Mouse (Mus musculus): ENCODE measurements around the gene Mgst2. TPM values are rescaled to one million over a fixed set of nuclear protein-coding genes. Genes with fewer than 3 reads are reported as not detected.

Gene Mgst2
- polyA plus RNA-seq, 1 experiment from 2014 or later = 1.9 TPM

DNA sequence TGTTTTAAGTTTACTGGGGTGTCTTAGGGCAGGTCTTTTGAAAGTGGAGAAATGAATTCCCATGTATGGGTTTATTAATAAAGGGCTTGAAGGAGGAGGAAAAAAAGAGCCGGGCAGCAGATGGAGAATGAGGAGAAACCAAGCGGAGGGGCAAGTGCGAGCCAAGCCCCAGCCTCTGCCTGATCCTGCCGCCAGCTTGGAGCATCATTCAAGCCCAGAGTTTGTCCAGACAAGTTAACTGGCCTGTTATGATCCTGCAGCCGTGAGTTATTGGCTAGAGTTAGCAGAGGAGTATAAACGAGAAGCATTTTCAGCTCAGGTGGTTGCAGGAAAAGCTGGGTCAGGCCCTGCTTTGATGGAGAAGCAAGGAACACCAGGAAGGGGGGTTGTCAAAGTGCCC lies 26.2 kb downstream of the Mgst2 start:
- H3K4me3 ChIP-seq (ENCODE audit: low read depth, low read length) = no peak overlapping the region
- WGBS = 80% methylated on average over 6 of the region's 6 CpGs

DNA sequence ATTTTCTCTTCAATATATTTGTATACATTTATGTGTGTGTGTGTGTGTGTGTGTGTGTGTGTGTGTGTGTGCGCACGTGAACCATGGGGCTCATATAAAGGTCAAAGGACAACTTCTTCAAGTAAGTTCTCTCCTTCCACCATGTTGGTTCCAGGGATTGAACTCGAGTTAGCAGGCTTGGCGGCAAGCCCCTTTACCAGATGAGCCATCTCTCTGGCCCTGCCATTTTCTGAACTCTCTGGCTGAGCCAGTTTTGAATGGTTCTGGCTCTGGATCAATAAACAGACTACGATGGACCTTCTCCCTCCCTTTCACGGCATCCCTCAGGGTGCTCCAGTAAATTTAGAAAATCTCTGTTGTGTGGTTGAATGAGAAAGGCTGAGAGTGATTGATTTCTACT lies 26.6 kb downstream of the Mgst2 start:
- Histone ChIP-seq H3K9me3 (ENCODE audit: low read depth, low read length) (no peaks in the 10 kb centered on the region), H3K27me3 (ENCODE audit: insufficient read depth, low read length) (no peaks in the 10 kb centered on the region), H3K4me1 (ENCODE audit: insufficient read depth) (no peaks in the 10 kb centered on the region), H3K4me2 (no peak overlapping the region), H3K27ac (ENCODE audit: low read depth) (no peak overlapping the region), H3K9ac (no peak overlapping the region), H3K36me3 (ENCODE audit: insufficient read depth) (peaks cover 22% of the 10 kb centered on the region), H3K4me3 (ENCODE audit: low read depth, low read length) (no peak overlapping the region)
- no peak for ATAC-seq (ENCODE audit: insufficient read depth)
- WGBS = 78% methylated on average over 6 of the region's 6 CpGs
- no peak for TF ChIP-seq CTCF (IDR thresholded peaks at IDR 0.05; ENCODE audit: low read depth)
- DNase-seq = no peak

More for the DNA sequence above, 26.2 kb downstream of the Mgst2 start:
- ATAC-seq (ENCODE audit: insufficient read depth) (no peak), DNase-seq (no peak)
- Histone ChIP-seq H3K36me3 (ENCODE audit: insufficient read depth) (peaks cover 21% of the 10 kb centered on the region), H3K27ac (ENCODE audit: low read depth) (no peak overlapping the region), H3K4me2 (no peak overlapping the region), H3K4me1 (ENCODE audit: insufficient read depth) (no peaks in the 10 kb centered on the region), H3K27me3 (ENCODE audit: insufficient read depth, low read length) (no peaks in the 10 kb centered on the region), H3K9ac (no peak overlapping the region), H3K9me3 (ENCODE audit: low read depth, low read length) (no peaks in the 10 kb centered on the region)
- TF ChIP-seq CTCF (IDR thresholded peaks at IDR 0.05; ENCODE audit: low read depth) = no peak

DNA sequence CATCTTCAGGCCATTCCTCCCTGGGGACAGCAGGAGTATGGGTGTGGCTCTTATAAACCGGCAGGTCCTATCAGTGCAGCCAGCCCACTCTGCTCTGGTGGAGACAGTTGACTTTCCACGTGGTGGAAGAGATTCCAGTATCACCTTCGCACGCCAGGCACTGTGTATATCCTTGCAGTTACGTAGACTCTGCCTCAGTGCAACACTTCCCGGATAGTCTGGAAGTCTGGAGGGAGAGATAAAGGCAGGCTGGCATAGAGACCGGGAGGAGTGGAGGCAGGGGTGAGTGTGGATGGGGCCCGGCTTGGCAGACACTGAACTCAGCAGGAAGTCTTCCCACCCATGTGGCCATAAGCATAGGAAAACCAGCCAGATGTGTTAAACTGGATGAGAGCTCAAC lies 28.6 kb downstream of the Mgst2 start:
- WGBS = 74% methylated on average over 8 of the region's 8 CpGs

DNA sequence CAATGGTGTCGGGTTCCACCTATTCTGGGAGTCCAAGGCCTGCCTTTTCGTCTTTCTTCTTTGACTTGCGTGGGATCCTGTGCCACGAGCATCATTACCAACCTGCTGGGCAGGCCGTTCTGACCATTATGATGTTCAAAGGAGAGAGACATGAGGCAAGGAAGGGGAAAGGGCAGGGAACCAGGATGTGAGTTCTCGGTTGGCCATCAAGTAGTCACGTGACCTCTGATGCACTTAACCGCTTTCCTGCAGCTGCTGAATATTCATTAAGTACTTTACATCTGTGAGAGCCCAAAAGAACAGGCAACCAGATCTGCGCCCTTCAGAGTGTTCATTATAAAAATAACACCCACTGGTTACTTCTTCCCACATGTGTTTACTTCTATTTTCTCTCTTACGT lies 33.0 kb downstream of the Mgst2 start:
- no peak for ATAC-seq (ENCODE audit: insufficient read depth)
- Histone ChIP-seq H3K9ac (no peak overlapping the region), H3K27ac (ENCODE audit: low read depth) (no peak overlapping the region), H3K4me3 (ENCODE audit: low read depth, low read length) (no peak overlapping the region), H3K4me1 (ENCODE audit: insufficient read depth) (no peaks in the 10 kb centered on the region), H3K9me3 (ENCODE audit: low read depth, low read length) (no peaks in the 10 kb centered on the region), H3K4me2 (no peak overlapping the region), H3K27me3 (ENCODE audit: insufficient read depth, low read length) (no peaks in the 10 kb centered on the region), H3K36me3 (ENCODE audit: insufficient read depth) (peaks cover 27% of the 10 kb centered on the region)
- no peak for TF ChIP-seq CTCF (IDR thresholded peaks at IDR 0.05; ENCODE audit: low read depth)
- no peak for DNase-seq
- WGBS = 86% methylated on average over 10 of the region's 10 CpGs

More for the DNA sequence above, 28.6 kb downstream of the Mgst2 start:
- Histone ChIP-seq H3K27ac (ENCODE audit: low read depth) (no peak overlapping the region), H3K4me1 (ENCODE audit: insufficient read depth) (no peaks in the 10 kb centered on the region), H3K27me3 (ENCODE audit: insufficient read depth, low read length) (no peaks in the 10 kb centered on the region), H3K9me3 (ENCODE audit: low read depth, low read length) (no peaks in the 10 kb centered on the region), H3K4me3 (ENCODE audit: low read depth, low read length) (no peak overlapping the region), H3K9ac (no peak overlapping the region), H3K36me3 (ENCODE audit: insufficient read depth) (peaks cover 27% of the 10 kb centered on the region), H3K4me2 (no peak overlapping the region)
- TF ChIP-seq CTCF (IDR thresholded peaks at IDR 0.05; ENCODE audit: low read depth) = no peak
- ATAC-seq (ENCODE audit: insufficient read depth) (no peak), DNase-seq (no peak)

DNA sequence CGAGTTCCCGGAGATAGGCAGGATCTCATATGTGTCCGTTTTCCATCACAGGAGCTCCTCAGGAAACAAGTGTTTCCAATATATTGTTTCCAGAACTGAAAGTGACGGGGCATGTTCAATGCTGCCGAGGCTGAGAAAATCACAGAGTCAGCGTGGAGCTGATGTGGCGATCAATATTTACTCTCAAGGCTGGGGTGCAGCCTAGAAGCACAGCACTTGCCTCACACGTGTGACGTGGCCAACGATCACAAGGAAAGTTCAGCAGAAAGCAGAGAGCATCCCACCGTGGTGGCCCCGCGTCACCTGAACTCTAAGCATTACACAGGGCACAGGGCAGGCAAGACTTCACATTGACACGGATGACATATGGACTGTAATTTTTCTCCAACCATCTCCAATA lies 34.4 kb downstream of the Mgst2 start:
- no peak for ATAC-seq (ENCODE audit: insufficient read depth)

DNA sequence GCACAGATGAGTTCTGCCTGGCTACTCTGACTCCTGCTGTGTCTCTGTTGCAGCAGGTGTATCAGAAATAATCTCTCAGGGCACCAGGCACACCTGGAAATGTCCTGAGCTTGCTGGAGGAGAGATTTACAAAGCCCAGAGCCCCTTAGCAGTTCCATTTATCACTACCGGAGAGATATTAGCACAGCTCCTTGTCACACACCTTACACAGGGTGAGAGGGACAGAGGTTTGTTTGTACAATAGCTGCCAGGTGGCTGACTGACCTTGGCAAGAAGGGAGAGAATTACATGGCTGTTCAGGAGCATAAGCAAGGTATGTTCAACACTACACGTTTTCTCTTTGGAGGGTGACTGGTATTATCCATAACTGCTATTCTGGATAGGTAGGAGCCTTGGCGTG lies 35.6 kb downstream of the Mgst2 start:
- TF ChIP-seq CTCF (IDR thresholded peaks at IDR 0.05; ENCODE audit: low read depth) = no peak
- 73% methylated on average over 3 of the region's 3 CpGs for WGBS
- no peak overlapping the region for H3K27ac ChIP-seq (ENCODE audit: low read depth)
- H3K4me2 ChIP-seq = no peak overlapping the region
- H3K4me3 ChIP-seq (ENCODE audit: low read depth, low read length) = no peak overlapping the region
- H3K4me1 ChIP-seq (ENCODE audit: insufficient read depth) = peaks cover 3% of the 10 kb centered on the region; the same call in 1 of the 2 replicates
- H3K9ac ChIP-seq = no peak overlapping the region
- no peak for ATAC-seq (ENCODE audit: insufficient read depth)
- H3K9me3 ChIP-seq (ENCODE audit: low read depth, low read length) = no peaks in the 10 kb centered on the region
- H3K27me3 ChIP-seq (ENCODE audit: insufficient read depth, low read length) = no peaks in the 10 kb centered on the region
- DNase-seq = no peak
- H3K36me3 ChIP-seq (ENCODE audit: insufficient read depth) = peaks cover 7% of the 10 kb centered on the region; the same call in 1 of the 2 replicates

More for the DNA sequence above, 34.4 kb downstream of the Mgst2 start:
- Histone ChIP-seq H3K9me3 (ENCODE audit: low read depth, low read length) (no peaks in the 10 kb centered on the region), H3K27ac (ENCODE audit: low read depth) (no peak overlapping the region), H3K4me2 (no peak overlapping the region), H3K9ac (no peak overlapping the region), H3K36me3 (ENCODE audit: insufficient read depth) (peaks cover 18% of the 10 kb centered on the region), H3K4me3 (ENCODE audit: low read depth, low read length) (no peak overlapping the region), H3K27me3 (ENCODE audit: insufficient read depth, low read length) (no peaks in the 10 kb centered on the region), H3K4me1 (ENCODE audit: insufficient read depth) (no peaks in the 10 kb centered on the region)
- DNase-seq = no peak
- no peak for TF ChIP-seq CTCF (IDR thresholded peaks at IDR 0.05; ENCODE audit: low read depth)
- WGBS = 84% methylated on average over 14 of the region's 14 CpGs

DNA sequence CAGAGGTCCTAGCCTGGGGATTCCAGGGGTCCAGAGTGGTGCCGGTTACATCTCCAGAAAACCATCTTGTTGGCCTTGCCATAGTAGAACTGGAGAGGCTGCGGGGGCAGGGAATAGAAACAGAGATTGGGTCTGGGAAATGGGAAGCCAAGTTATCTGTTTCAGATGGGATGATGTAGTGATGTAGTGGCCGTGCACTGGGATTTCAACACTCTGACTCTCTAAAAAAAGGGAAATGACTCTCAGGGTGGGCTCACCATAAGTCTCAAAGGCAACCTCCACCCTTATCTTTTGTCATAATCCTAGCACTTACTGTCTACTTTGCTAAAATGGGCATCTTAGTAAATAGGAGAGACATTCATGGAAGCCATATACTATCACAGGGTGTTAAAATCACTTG lies 37.8 kb downstream of the Mgst2 start:
- ATAC-seq (ENCODE audit: insufficient read depth) = no peak
- no peak for DNase-seq
- Histone ChIP-seq H3K4me1 (ENCODE audit: insufficient read depth) (peaks cover 10% of the 10 kb centered on the region), H3K9ac (no peak overlapping the region), H3K27ac (ENCODE audit: low read depth) (no peak overlapping the region), H3K36me3 (ENCODE audit: insufficient read depth) (no peaks in the 10 kb centered on the region), H3K4me2 (no peak overlapping the region), H3K4me3 (ENCODE audit: low read depth, low read length) (no peak overlapping the region), H3K9me3 (ENCODE audit: low read depth, low read length) (no peaks in the 10 kb centered on the region), H3K27me3 (ENCODE audit: insufficient read depth, low read length) (no peaks in the 10 kb centered on the region)
- no peak for TF ChIP-seq CTCF (IDR thresholded peaks at IDR 0.05; ENCODE audit: low read depth)
- WGBS = 81% methylated on average over 3 of the region's 3 CpGs

DNA sequence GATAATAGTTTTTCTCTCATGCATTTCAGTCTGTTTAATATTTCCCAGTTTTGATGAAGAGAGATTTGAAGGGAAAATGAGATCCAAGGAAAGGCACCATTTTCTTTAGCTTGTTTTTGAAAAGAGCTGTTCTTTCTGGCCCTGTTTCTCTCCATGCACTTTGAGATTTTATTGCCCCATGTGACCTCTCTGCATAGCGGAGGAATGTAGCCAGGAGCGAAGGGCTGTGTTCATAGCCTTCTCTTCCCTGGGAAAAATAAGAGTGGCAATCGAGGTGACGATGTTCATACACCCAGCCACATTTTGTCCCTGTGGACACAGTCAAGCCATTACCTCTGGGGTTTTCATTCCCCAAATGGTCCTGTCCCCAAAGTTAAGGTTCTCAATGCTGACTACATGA lies 40.0 kb downstream of the Mgst2 start:
- Histone ChIP-seq H3K4me3 (ENCODE audit: low read depth, low read length) (no peak overlapping the region), H3K27me3 (ENCODE audit: insufficient read depth, low read length) (no peaks in the 10 kb centered on the region), H3K36me3 (ENCODE audit: insufficient read depth) (no peaks in the 10 kb centered on the region), H3K4me1 (ENCODE audit: insufficient read depth) (peaks cover 10% of the 10 kb centered on the region), H3K27ac (ENCODE audit: low read depth) (no peak overlapping the region), H3K9me3 (ENCODE audit: low read depth, low read length) (peaks cover under 1% of the 10 kb centered on the region; the same call in 1 of the 2 replicates), H3K4me2 (no peak overlapping the region), H3K9ac (no peak overlapping the region)
- DNase-seq (no peak), ATAC-seq (ENCODE audit: insufficient read depth) (no peak)
- no peak for TF ChIP-seq CTCF (IDR thresholded peaks at IDR 0.05; ENCODE audit: low read depth)
- WGBS = 66% methylated on average over 4 of the region's 4 CpGs

Data from lung, embryonic 14.5 days (tissue).